Mouse (Mus musculus) ES-E14 (cell line): Measurements from ENCODE around the gene Mthfd1l.

Experiments used
- CHD2 ChIP-seq: IDR thresholded peaks from 2 replicates; pipeline ENCODE4 v1.6.1; 2014; ENCODE audit warnings: mild to moderate bottlenecking, low read depth, low read length, inconsistent platforms
- HCFC1 ChIP-seq: IDR thresholded peaks from 2 replicates; pipeline ENCODE4 v1.6.1; 2012; ENCODE audit warnings: low read length, inconsistent platforms, borderline replicate concordance; ENCODE audit not compliant: insufficient read depth
- MAFK ChIP-seq: IDR thresholded peaks from 2 replicates; pipeline ENCODE4 v1.6.1; 2014; ENCODE audit warnings: mild to moderate bottlenecking, low read depth, low read length, inconsistent platforms; ENCODE audit not compliant: insufficient read depth
- ZNF384 ChIP-seq: IDR thresholded peaks from 2 replicates; pipeline ENCODE4 v1.6.1; 2012; ENCODE audit warnings: low read depth, low read length, inconsistent platforms

- TF ChIP-seq CHD2 (no peak), MAFK (no peak), HCFC1 (no peak), ZNF384 (no peak)
These were observed 174.0 kb downstream of the Mthfd1l start for GRCm38 (mm10) chr10:4146947-4147346.
